Mouse (Mus musculus) testis, adult 2 months (tissue): ENCODE measurements around the gene Use1.

Experiments used
- CTCF ChIP-seq: fragments of 200-500 bp; IDR thresholded peaks from 2 replicates; pipeline ENCODE4 v1.5.1; 2012; ENCODE audit warnings: low read depth, mild to moderate bottlenecking, inconsistent platforms, low read length, moderate library complexity; ENCODE audit not compliant: control insufficient read depth, insufficient read depth, insufficient replicate concordance
- POLR2A ChIP-seq: fragments of 200-500 bp; IDR thresholded peaks from 2 replicates; pipeline ENCODE4 v1.6.1; 2012; ENCODE audit warnings: low read depth, mild to moderate bottlenecking, inconsistent platforms, low read length, moderate library complexity; ENCODE audit not compliant: control insufficient read depth

GRCm38 (mm10) chr8:71392391-71392790, 25.7 kb downstream of the Use1 start:
- TF ChIP-seq CTCF = no peak
- TF ChIP-seq POLR2A = no peak
